Mouse (Mus musculus): ENCODE results near the gene Fancb. TPM values are rescaled to one million over a fixed set of nuclear protein-coding genes. Genes with fewer than 3 reads are reported as not detected.

The Fancb gene
- 3.8 TPM for polyA plus RNA-seq (2017; shearing (Covaris generic))

DNA sequence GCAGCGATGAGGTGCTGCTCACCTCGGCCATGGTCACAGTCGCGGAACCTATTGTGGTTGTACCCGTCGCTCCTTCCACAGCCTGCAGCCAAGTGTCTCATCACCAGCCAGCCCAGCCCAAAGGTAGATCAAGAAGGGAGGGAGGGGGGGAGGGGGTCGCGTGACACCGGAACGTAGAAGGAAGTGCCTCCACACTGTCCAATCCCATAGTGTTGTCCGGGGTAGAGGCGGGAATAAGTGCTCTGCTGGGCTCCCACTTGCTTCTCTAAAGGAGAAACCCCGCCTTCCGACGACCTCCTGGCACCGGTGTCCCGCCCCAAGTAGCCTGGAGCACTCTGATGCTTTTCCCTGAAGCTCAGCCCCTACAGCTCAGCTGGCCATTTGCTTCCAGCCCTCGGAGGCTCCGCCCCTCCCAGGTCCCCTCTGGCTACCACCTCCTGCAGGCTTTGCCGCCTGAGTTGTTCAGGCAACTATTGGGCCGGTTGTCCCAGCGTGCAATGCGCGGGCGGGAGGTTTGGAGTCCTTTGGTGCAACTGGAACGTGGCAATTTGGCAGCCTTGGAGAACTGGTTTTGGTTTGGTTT, at the start of gene Fancb, which contains the start of gene Mospd2:
Gene Fancb (plus strand): TSS at position 400 of the 583 bp plus-strand sequence.
Gene Mospd2 (minus strand): TSS at position 183 of the 583 bp plus-strand sequence.

GRCm38 (mm10) chrX:165004779-165005324, 24.5 kb downstream of the Fancb start, which contains the start of gene Gm17604:
Gene Gm17604, minus strand, starts transcription at chrX:165004829.

Other genes with a start within 250 kb of the Fancb start
- 10.7 TPM for gene Mospd2, start 217 bp upstream of the Fancb start, polyA plus RNA-seq (2017; shearing (Covaris generic))
- gene Gm17604, start 24.2 kb downstream of the Fancb start, polyA plus RNA-seq (2017; shearing (Covaris generic)), result not detected

Data from CD4-positive, CD25-positive, alpha-beta regulatory T cell, adult 9 weeks (primary cell).